Mouse (Mus musculus) kidney, embryonic 15.5 days (tissue): Measurements from ENCODE around the gene Zdhhc3. TPM values are rescaled to one million over a fixed set of nuclear protein-coding genes. Genes with fewer than 3 reads are reported as not detected.

Experiments used
- ATAC-seq: fragments of 200-750 bp; cut with Nextera tagmentation; replicated peaks from 2 replicates; pipeline ENCODE4 v1.8.0; 2017; ENCODE audit warnings: moderate TSS enrichment; ENCODE audit not compliant: low FRiP score
- H3K27ac ChIP-seq: fragments of 300-500 bp; sonication (generic); 2 replicates; pipeline ENCODE4 v1.5.1; 2015; ENCODE audit warnings: mild to moderate bottlenecking, inconsistent platforms
- H3K27me3 ChIP-seq: fragments of 300-500 bp; sonication (generic); 2 replicates; pipeline ENCODE4 v1.6.1; 2015; ENCODE audit warnings: inconsistent platforms
- H3K36me3 ChIP-seq: fragments of 300-500 bp; sonication (generic); 2 replicates; pipeline ENCODE4 v1.6.1; 2015; ENCODE audit warnings: inconsistent platforms
- H3K4me1 ChIP-seq: fragments of 300-500 bp; sonication (generic); 2 replicates; pipeline ENCODE4 v1.6.1; 2015; ENCODE audit warnings: inconsistent platforms
- H3K4me2 ChIP-seq: fragments of 300-500 bp; sonication (generic); 2 replicates; pipeline ENCODE4 v1.6.1; 2015; ENCODE audit warnings: moderate library complexity, mild to moderate bottlenecking, inconsistent platforms
- H3K4me3 ChIP-seq: fragments of 300-500 bp; sonication (generic); replicated peaks from 2 replicates; pipeline ENCODE4 v1.5.1; 2015; ENCODE audit warnings: mild to moderate bottlenecking, inconsistent platforms
- H3K9ac ChIP-seq: fragments of 300-500 bp; sonication (generic); 2 replicates; pipeline ENCODE4 v1.6.1; 2015; ENCODE audit warnings: mild to moderate bottlenecking, inconsistent platforms
- H3K9me3 ChIP-seq: fragments of 300-500 bp; sonication (generic); replicated peaks from 2 replicates; pipeline ENCODE4 v1.6.1; 2016; ENCODE audit warnings: inconsistent platforms
- WGBS: fragments of 180-500 bp; shearing (Covaris S2); methylation state at CpG from one replicate; pipeline ENCODE4 v1.1.7; 2015; ENCODE audit warnings: mixed read lengths; 5-methylcytosine and 5-hydroxymethylcytosine counted together
- polyA plus RNA-seq: library from polyadenylated mRNA; unstranded; fragments of >200 nt; fragmentation: Nextera tagmentation; extraction: Ambion mirVana; gene quantifications from 2 replicates; pipeline ENCODE4 v1.2.1, GENCODE M21; 2015

Gene Zdhhc3
- polyA plus RNA-seq, 1 experiment from 2014 or later: 73.2 TPM

DNA sequence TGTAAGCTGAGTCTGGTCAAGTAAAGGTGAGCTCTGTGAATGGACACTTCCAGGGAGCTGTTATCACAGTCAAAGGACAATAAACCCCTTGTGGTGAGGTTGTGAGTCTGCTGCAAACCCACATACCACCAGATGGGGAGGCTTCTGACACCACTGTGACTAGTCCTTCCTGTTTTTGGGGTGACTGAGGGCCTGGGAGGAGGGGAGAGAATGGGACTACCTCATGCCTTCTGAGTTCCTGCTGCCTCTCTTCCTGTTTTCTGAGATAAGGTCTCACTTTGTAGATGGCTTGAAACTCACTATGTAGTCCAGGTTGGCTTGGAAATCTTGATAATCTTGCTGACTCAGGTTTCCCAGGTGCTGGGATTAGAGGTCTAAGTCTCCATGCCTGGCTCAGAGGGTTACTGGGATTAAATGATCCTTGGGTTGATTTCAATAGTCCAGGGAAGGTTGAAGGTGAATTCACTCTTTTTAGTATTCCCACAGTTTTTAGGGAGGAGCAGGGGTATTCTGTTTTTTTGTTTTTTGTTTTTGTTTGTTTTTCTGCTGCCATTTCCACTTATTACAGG is 54.2 kb downstream of the Zdhhc3 start:
- no peak for ATAC-seq
- no peaks in the 10 kb centered on the region for H3K9me3 ChIP-seq
- H3K4me1 ChIP-seq: no peaks in the 10 kb centered on the region
- H3K9ac ChIP-seq: no peak overlapping the region
- no peaks in the 10 kb centered on the region for H3K36me3 ChIP-seq
- no peak overlapping the region for H3K27ac ChIP-seq
- H3K27me3 ChIP-seq: no peaks in the 10 kb centered on the region
- H3K4me2 ChIP-seq: no peak overlapping the region
- no peak overlapping the region for H3K4me3 ChIP-seq

GRCm38 (mm10) chr9:123047665-123048064 is 65.3 kb downstream of the Zdhhc3 start:
- no peak overlapping the region for H3K4me3 ChIP-seq
- 86% methylated on average over 1 of the region's 1 CpGs for WGBS
- ATAC-seq: no peak
- no peak overlapping the region for H3K4me2 ChIP-seq
- H3K9me3 ChIP-seq: no peaks in the 10 kb centered on the region
- H3K27me3 ChIP-seq: no peaks in the 10 kb centered on the region
- H3K36me3 ChIP-seq: no peaks in the 10 kb centered on the region
- H3K9ac ChIP-seq: no peak overlapping the region
- H3K27ac ChIP-seq: no peak overlapping the region
- no peaks in the 10 kb centered on the region for H3K4me1 ChIP-seq

- H3K4me1 ChIP-seq: no peaks in the 10 kb centered on the region
- no peaks in the 10 kb centered on the region for H3K27me3 ChIP-seq
- ATAC-seq: no peak
- no peak within 1 kb of the TSS for H3K27ac ChIP-seq
- no peak within 1 kb of the TSS for H3K4me3 ChIP-seq
- WGBS: 87% methylated on average over 4 of the region's 4 CpGs
- H3K36me3 ChIP-seq: no peaks in the 10 kb centered on the region
- no peaks in the 10 kb centered on the region for H3K9me3 ChIP-seq
- H3K9ac ChIP-seq: no peak within 1 kb of the TSS
- H3K4me2 ChIP-seq: no peak within 1 kb of the TSS
Measured at GRCm38 (mm10) chr9:123034426-123034825, 78.6 kb downstream of the Zdhhc3 start, which contains the start of gene Tgm4. Gene Tgm4 (plus strand): TSS chr9:123034726.

DNA sequence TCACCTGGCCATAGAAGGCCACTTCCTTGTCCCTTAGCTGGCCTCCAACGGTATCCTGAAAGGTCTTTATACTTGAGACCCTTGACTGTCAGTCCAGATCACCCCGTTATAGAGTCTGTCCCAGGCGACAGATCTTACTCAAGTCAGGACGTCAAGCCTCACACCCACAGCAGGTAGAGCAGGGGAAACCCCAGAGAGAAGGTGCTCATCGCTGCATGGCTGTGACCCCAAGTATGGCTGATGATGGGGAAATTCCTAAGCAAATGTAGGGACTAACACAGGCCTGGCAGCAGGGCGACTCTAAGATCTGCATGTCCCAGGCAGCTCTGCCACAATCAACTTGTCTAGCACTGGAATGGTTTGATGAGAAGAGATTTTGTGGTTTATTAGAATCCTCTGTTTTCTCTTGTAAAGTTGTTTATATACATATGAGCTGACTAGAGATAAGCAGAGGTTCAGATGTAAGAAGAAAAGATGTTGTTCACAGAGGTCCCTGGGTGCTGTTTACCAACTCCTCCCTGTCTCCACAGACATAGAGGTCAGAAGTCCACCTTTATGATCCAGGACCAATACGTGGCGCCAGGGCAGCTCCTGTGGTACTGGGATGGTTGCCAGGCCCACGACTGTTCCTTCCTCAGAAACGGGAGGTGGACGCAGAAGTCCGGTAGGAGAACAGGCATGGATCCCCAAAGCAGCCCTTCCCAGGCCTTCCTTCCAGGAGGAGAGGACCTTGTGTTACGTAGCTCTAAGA is 81.3 kb downstream of the Zdhhc3 start:
- no peaks in the 10 kb centered on the region for H3K36me3 ChIP-seq
- ATAC-seq: no peak
- 80% methylated on average over 13 of the region's 13 CpGs for WGBS

DNA sequence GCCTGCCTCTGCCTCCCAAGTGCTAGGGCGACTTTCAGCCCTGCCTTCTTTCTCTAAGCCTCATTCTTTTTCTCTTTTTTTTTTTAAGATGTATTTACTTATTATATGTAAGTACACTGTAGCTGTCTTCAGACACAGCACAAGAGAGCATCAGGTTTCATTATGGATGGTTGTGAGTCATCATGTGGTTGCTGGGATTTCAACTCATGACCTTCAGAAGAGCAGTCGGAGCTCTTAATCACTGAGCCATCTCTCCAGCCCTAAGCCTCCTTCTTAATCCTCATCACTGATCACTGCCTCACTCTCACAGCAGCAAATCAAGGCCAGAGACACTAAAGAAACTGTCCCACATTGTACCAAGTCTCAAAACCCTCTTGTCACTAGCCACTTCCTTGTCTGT is 88.8 kb downstream of the Zdhhc3 start:
- 83% methylated on average over 2 of the region's 2 CpGs for WGBS
- no peaks in the 10 kb centered on the region for H3K9me3 ChIP-seq

More for the DNA sequence above, 81.3 kb downstream of the Zdhhc3 start:
- Histone ChIP-seq H3K27ac (no peak overlapping the region), H3K27me3 (no peaks in the 10 kb centered on the region), H3K9me3 (no peaks in the 10 kb centered on the region), H3K4me3 (no peak overlapping the region), H3K4me1 (no peaks in the 10 kb centered on the region), H3K4me2 (no peak overlapping the region), H3K9ac (no peak overlapping the region)

DNA sequence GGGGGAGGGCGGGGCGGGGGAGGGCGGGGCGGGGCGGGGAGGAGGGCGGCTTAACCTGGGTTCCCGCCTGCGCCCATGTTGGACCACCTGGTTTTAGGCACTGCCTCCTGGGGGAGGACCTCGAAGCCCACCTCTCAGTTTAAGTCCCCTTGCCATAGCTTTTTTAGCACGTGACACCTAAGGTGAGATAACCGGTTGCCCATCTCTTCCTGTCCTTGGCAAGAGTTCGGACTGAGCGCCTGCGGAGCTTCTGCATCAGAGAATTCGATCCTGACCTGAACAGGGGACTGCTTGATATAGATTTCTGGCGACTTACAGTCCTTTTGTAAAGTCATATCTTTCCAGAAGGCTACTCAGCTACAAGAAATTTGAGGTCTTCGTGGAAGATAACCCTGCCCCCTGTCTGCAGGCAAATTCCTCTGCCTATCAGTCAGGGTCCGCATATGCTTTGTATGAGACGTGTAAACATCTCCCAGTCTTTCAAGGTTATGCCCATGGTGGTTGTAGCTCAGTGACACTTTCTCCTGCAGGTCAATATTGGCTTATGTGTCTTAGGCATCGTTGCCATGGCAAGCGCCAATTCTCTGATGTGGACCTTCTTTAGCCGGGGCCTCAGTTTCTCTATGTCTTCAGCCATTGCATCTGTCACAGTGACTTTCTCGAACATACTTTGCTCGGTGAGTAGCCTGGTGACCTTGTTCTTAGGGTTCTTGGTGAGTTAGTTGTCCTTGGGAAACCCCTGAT is 91.2 kb downstream of the Zdhhc3 start:
- Histone ChIP-seq H3K9ac (0 out of 2 replicates have a peak overlapping the region, but pooled peaks have one; percentile 35), H3K4me3 (peak overlapping the region; percentile 76), H3K27me3 (no peaks in the 10 kb centered on the region), H3K4me2 (peak overlapping the region; percentile 82), H3K27ac (no peak overlapping the region), H3K9me3 (no peaks in the 10 kb centered on the region), H3K4me1 (peaks cover 19% of the 10 kb centered on the region), H3K36me3 (peaks cover 19% of the 10 kb centered on the region)
- 30% methylated on average over 23 of the region's 24 CpGs for WGBS
- ATAC-seq: no peak; the same call in 1 of the 2 replicates

More for the DNA sequence above, 88.8 kb downstream of the Zdhhc3 start:
- Histone ChIP-seq H3K36me3 (no peaks in the 10 kb centered on the region), H3K9ac (no peak overlapping the region), H3K4me3 (no peak overlapping the region), H3K4me1 (peaks cover 18% of the 10 kb centered on the region), H3K27ac (no peak overlapping the region), H3K27me3 (no peaks in the 10 kb centered on the region), H3K4me2 (no peak overlapping the region)
- ATAC-seq: no peak

DNA sequence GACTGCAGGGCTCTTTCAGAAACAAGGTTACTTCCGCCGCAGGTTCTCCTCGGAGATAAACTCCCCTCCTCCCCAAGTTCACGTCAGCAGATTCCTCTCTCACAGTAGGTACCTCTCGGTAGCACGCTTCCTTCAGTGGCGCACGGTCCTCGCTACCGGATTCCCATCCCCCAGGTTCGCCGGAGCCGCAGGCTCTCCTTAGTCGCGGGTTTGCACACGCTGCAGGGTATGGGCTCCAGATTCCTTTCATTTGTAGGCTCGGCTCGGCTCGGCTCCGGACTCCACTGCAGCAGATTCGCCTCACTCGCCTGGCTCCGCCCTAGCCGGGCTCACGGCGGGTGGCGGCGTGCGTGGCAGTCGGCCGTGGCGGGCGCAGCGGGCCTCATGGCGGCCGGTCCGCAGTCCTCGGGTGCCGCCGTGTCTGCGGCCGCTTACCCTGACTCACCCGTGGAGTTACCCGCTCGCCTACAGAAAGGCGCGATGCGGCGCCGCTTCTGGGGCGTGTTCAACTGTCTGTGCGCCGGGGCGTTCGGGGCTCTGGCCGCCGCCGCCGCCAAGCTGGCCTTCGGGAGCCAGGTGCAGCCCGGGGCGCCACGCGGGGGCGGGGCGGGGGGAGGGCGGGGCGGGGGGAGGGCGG is 91.9 kb downstream of the Zdhhc3 start, which contains the start of gene Tmem42:
Tmem42 (plus strand) TSS at position 332 of the 637 bp plus-strand sequence.
- peak within 1 kb of the TSS; percentile 82 for H3K4me2 ChIP-seq
- under 1% methylated on average over 54 of the region's 69 CpGs for WGBS
- H3K4me1 ChIP-seq: peaks cover 19% of the 10 kb centered on the region
- H3K9me3 ChIP-seq: no peaks in the 10 kb centered on the region
- peak within 1 kb of the TSS; percentile 76 for H3K4me3 ChIP-seq
- H3K27ac ChIP-seq: peak within 1 kb of the TSS; percentile 94
- H3K9ac ChIP-seq: peak within 1 kb of the TSS; percentile 73
- peak; percentile 99 for ATAC-seq
- H3K36me3 ChIP-seq: peaks cover 26% of the 10 kb centered on the region
- H3K27me3 ChIP-seq: no peaks in the 10 kb centered on the region

Other genes with a start within 250 kb of the Zdhhc3 start
- 70.8 and 71.3 TPM in 2 replicates for gene Zfp445, start 247.2 kb downstream of the Zdhhc3 start, polyA plus RNA-seq
- 5.0 TPM in 2 replicates for gene Zkscan7, start 227.5 kb downstream of the Zdhhc3 start, polyA plus RNA-seq
- 24.0 and 25.2 TPM in 2 replicates for gene Zfp105, start 190.1 kb downstream of the Zdhhc3 start, polyA plus RNA-seq
- gene 1110059G10Rik, start 162.2 kb downstream of the Zdhhc3 start, polyA plus RNA-seq: 26.8 and 33.1 TPM in 2 replicates
- 59.3 and 60.1 TPM in 2 replicates for gene Kif15, start 162.2 kb downstream of the Zdhhc3 start, polyA plus RNA-seq
- gene Tmem42, start 91.9 kb downstream of the Zdhhc3 start, polyA plus RNA-seq: 19.9 and 20.9 TPM in 2 replicates
- gene Tgm4, start 78.5 kb downstream of the Zdhhc3 start, polyA plus RNA-seq: 0.41 and 0.70 TPM in 2 replicates
- gene Exosc7, start within 50 bp of the Zdhhc3 start, polyA plus RNA-seq: 125 and 133 TPM in 2 replicates
- 0.72 and 1.6 TPM in 2 replicates for gene Clec3b, start 37.7 kb upstream of the Zdhhc3 start, polyA plus RNA-seq
- gene Cdcp1, start 102.8 kb upstream of the Zdhhc3 start, polyA plus RNA-seq: 7.5 and 7.7 TPM in 2 replicates
- gene Tmem158, start 147.6 kb upstream of the Zdhhc3 start, polyA plus RNA-seq: 7.2 and 8.8 TPM in 2 replicates